Mouse (Mus musculus) kidney, adult 10 weeks (tissue): Measurements from ENCODE around the gene Olfr688. TPM values are rescaled to one million over a fixed set of nuclear protein-coding genes. Genes with fewer than 3 reads are reported as not detected.

Experiments
- polyA plus RNA-seq: library from polyadenylated mRNA; stranded (reverse); fragments of 350-450 nt; fragmentation: Illumina TruSeq; extraction: RNeasy Lipid Tissue Mini Kit (QIAGEN cat#74804); gene quantifications from one replicate; pipeline ENCODE4 v1.2.3, GENCODE M21; 2014; ENCODE audit warnings: low read depth, low replicate concordance

Olfr688 gene
- polyA plus RNA-seq = not detected

DNA sequence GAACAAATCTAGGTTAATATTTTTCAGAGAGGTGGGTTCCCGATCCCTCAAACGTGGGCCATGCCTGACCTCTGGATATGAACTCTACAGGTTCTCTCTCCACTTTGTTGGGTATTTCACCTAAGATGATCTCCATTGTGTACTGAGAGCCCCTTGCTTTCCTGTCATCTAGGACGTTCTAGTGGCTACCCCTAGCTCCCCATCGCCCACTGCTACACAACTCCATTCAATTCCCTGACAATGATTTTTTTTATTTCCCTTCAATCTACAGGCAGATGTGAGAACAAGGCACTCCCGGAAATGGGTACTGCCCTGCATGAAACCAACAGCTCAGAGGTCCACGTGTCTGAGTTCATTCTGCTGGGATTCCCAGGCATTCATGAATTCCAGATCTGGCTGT is at the start of gene Olfr688:
Gene Olfr688, plus strand, starts transcription at position 301 of the 400 bp plus-strand sequence.

GRCm38 (mm10) chr7:105310865-105311264 is 23.0 kb downstream of the Olfr688 start, which contains the start of gene Olfr689:
TSS of gene Olfr689 (plus strand) at chr7:105311165.

DNA sequence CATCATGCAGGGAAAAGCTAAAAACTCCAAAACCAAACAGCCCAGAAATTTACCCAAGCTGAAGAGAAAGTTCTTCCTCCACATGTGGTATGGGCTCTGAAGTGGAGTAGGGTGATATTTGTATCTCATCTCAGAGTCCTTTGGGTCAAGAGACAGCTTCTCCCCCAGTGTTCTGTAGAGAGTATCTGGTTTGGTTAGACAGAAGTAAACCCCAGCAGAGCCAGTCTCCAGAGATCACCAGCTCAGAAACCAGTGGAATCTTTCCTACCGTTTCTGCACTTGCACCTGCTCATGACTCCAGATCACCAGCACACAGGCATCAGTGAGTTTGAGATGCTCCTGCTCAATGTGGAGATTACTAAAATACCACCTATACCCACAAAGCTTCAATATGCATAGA is 46.1 kb downstream of the Olfr688 start, which contains the start of gene Olfr690:
Gene Olfr690, minus strand, starts transcription at position 101 of the 400 bp plus-strand sequence.

Other genes with a start within 250 kb of the Olfr688 start
- gene Olfr677, start 236.7 kb upstream of the Olfr688 start, polyA plus RNA-seq = not detected
- not detected for gene Olfr678, start 223.6 kb upstream of the Olfr688 start, polyA plus RNA-seq
- gene Olfr679, start 206.9 kb upstream of the Olfr688 start, polyA plus RNA-seq = not detected
- gene Olfr680-ps1, start 195.3 kb upstream of the Olfr688 start, polyA plus RNA-seq = not detected
- not detected for gene Olfr681, start 171.3 kb upstream of the Olfr688 start, polyA plus RNA-seq
- not detected for gene Olfr683, start 141.1 kb upstream of the Olfr688 start, polyA plus RNA-seq
- gene Olfr684, start 124.4 kb upstream of the Olfr688 start, polyA plus RNA-seq = not detected
- gene Olfr685, start 102.1 kb upstream of the Olfr688 start, polyA plus RNA-seq = not detected
- gene Olfr686, start 80.6 kb upstream of the Olfr688 start, polyA plus RNA-seq = not detected
- not detected for gene Olfr689, start 23.1 kb downstream of the Olfr688 start, polyA plus RNA-seq
- gene Olfr690, start 46.0 kb downstream of the Olfr688 start, polyA plus RNA-seq = not detected
- not detected for gene Olfr691, start 54.2 kb downstream of the Olfr688 start, polyA plus RNA-seq
- gene Olfr692, start 80.1 kb downstream of the Olfr688 start, polyA plus RNA-seq = not detected
- not detected for gene Gm5901, start 86.9 kb downstream of the Olfr688 start, polyA plus RNA-seq
- gene Fam160a2, start 112.0 kb downstream of the Olfr688 start, polyA plus RNA-seq = 12.0 TPM
- gene Cnga4, start 116.5 kb downstream of the Olfr688 start, polyA plus RNA-seq = not detected
- gene Cckbr, start 137.6 kb downstream of the Olfr688 start, polyA plus RNA-seq = not detected
- gene Cavin3, start 194.2 kb downstream of the Olfr688 start, polyA plus RNA-seq = 3.4 TPM